Comparison of ENCODE assay signal across 1 mouse cellular context in genomic region chr9:119573009-119573408, GRCm38 (mm10).
TF ChIP-seq lines count a peak whose summit lies in the region.

No protein-coding gene starts in this region.

TF ChIP-seq in CH12.LX, 34 proteins besides CTCF, POLR2A, EP300 and RAD21 (continued from another document):
- TF ChIP-seq IRF4 (IDR thresholded peaks at IDR 0.05; ENCODE audit: low read depth, low read length) = peak; percentile 18; the same call in 1 of the 2 replicates
TF ChIP-seq in CH12.LX: peak in this region for 6.
